Mouse (Mus musculus) frontal cortex, adult 2 months (tissue): Measurements from ENCODE around the gene Zfp36l2. TPM values are rescaled to one million over a fixed set of nuclear protein-coding genes. Genes with fewer than 3 reads are reported as not detected.

Experiments used
- DNase-seq, 2 experiments: peaks; one replicate each; pipeline ENCODE4 v3.0.0; 2022; ENCODE audit warnings: low spot score in 1 of 2; ENCODE audit errors: extremely low spot score in 1 of 2
- polyA plus RNA-seq: library from polyadenylated mRNA; depleted of rRNA; stranded (reverse); fragments of >200 nt; gene quantifications from 2 replicates; pipeline ENCODE4 v1.2.3, GENCODE M21; 2012

Zfp36l2 gene
- polyA plus RNA-seq, 1 experiment: 24.3 TPM

GRCm38 (mm10) chr17:84179026-84179972, 8.4 kb downstream of the Zfp36l2 start:
- no peak for DNase-seq

GRCm38 (mm10) chr17:84177481-84177880, 10.3 kb downstream of the Zfp36l2 start:
- DNase-seq: no peak

GRCm38 (mm10) chr17:84176446-84176845, 11.3 kb downstream of the Zfp36l2 start:
- DNase-seq: no peak

DNA sequence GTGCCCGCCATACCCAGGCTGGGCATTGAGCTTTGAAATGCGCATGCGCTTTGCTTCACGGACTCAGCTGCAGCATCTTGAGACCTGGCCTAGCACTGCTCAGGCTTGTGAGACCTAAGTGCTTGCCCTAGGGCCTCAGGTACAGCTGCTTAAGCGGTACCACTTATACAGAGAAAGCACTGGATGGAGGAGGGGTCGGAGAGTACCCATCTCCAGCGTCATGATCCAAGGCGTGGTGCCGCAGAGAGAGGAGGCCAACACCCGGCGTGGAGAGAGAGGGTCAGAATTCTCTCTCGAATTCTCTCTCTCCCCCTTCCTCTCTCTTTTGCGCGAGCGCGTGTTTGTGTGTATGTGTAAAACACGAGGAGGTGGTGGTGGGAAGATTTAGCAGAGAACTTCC, 12.6 kb downstream of the Zfp36l2 start:
- no peak for DNase-seq

- DNase-seq: no peak
Measured at GRCm38 (mm10) chr17:84167377-84167776, 20.4 kb downstream of the Zfp36l2 start.

GRCm38 (mm10) chr17:84166135-84166860, 21.4 kb downstream of the Zfp36l2 start:
- DNase-seq: no peak

DNA sequence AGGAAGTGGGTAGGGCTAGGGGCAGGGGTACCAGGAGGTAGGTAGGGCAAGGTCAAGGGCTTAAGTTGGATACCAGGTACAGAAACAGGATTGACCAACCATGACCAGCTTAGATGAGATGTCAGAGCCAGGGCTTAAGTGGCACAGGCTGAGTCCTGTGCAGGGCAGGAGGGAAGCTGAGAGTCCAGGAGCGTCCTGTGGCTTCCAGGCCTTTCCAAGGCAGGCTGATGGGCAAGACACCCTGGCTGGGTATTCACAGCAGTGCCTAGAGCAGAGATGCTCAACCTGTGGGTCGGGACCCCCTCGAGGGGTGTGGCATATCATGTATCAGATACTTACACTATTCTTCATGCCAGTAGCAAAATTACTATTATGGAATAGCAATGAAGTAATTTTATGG, 22.0 kb downstream of the Zfp36l2 start:
- DNase-seq: no peak

GRCm38 (mm10) chr17:84164146-84164545, 23.6 kb downstream of the Zfp36l2 start:
- DNase-seq: no peak

DNA sequence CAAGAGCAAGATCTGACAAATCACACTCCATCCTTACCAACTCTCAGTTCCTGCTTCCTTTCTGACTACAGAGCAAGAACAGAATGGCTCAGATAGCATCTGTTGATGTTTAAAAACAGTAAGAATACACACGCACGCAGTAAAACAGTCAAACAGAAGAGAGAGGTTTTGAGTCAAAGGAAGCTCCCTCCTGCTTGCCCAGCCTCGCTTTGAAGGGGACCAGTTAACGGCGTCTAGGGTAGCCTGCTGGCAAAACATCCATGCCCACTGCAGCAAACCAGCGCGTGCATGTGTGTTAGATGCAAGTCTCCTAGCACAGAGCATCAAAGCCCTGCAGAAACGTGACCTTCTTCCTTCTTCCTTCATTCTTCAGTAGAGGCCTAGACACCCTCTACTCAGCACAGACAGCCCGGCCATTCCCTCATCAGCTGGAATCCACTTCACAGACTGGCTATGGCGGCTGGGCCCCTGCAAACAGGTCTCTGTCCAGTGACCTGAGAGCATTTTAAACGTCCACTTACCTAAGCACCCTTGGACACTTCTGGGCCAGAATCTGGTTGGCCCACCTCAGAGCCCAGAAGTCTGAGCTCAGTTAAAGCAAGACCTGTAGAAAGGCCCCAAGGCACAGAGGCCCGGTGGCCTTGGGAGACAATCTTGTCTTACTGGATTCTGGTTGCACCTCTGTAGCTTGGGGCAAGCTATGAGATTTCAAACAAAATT, 24.5 kb downstream of the Zfp36l2 start:
- no peak for DNase-seq

DNA sequence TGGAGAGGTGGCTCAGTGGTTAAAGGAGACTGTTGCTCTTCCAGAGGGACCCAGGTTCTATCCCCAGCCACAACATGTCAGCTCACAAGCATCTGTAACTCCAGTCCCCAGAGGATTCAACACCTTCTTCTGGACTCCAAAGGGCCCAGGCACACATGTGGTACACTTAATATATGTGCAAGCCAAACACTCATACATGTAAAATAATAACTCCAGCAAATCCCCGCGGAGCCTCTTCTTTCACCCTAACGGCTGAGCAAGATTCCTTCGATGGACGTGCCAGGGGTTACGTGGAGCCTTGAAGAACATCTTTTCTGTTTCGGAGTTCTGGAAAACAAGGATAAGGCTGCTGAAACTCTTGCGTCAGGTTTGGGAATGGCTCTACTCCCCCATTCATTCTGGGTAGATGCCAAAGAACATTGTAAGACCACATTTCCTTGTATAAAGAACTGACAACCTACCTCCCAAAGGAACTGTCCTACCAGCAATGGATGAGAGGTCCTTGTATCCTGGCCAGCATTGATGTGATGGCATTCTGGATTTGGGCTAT, 25.5 kb downstream of the Zfp36l2 start:
- DNase-seq: no peak

- DNase-seq: no peak
Measured at GRCm38 (mm10) chr17:84161231-84161854, 26.4 kb downstream of the Zfp36l2 start.

DNA sequence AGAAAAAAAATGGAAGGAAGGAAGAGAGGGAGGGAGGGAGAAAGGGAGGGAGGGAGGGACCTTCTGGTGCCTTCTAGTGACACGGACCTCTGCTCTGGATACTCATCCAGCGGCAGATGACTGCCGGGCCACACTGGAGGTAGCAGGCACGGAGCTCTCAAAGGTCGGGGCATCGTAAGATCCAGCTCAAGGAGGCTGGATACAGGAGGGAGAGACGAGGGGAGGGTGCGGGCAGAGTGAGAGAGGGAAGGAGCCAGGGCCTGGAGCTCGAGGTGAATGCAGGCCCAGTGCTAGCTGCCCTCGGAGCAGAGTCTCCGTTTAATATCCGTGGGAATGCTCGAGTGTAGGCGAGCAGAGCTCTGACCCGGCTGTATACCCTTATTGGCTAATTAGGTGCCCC, 28.9 kb downstream of the Zfp36l2 start:
- DNase-seq: no peak

GRCm38 (mm10) chr17:84158461-84158795, 29.3 kb downstream of the Zfp36l2 start:
- no peak for DNase-seq

- DNase-seq: no peak
Measured at GRCm38 (mm10) chr17:84157743-84158460, 29.8 kb downstream of the Zfp36l2 start.

DNA sequence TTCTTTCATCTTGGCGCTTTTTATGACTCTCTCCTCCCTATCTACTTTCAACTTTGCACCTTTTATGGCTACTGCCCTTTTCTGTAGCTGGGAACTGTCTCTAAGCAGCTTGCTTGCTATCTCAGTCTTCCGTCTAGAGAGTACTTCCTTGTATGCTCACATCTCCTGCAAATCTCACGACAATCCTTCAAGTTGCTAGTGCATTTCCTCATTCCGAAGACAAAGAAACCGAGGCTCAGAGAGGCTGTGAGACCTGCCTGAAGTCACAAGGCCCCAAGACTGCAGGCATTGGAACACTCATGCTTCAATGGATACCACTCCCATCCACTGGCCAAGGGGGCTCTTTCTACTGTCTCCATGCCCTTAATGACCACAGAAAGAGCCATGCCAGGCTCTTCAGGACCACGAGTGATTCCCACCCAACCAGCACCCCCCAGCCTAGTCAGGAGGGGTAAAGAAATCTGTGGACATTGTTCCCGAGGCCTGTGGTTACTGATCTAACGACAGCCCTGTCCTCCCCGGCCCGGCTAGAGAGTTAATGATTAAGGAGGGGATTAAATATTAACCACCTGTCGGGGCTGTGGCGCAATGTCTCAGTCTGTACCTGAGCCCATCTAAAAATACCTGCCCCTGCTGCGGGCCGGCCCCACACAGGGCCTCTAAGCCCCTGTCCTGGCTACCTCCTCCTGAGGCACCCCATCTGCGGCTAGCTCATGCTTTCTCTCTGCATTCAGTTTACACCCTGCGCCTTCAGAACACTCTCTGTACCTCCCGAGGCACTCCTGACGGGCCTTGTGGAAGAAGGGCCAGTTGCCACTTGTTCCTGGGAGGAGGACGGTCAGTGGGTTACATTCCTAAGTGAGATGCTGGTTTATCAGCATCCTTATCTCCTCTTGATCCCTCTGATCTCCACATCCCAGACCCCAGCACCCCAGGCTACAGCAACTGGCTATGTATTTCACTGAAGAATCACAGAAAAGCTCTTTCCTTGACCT, 30.7 kb downstream of the Zfp36l2 start:
- no peak for DNase-seq

GRCm38 (mm10) chr17:84156227-84156573, 31.5 kb downstream of the Zfp36l2 start:
- DNase-seq: no peak

DNA sequence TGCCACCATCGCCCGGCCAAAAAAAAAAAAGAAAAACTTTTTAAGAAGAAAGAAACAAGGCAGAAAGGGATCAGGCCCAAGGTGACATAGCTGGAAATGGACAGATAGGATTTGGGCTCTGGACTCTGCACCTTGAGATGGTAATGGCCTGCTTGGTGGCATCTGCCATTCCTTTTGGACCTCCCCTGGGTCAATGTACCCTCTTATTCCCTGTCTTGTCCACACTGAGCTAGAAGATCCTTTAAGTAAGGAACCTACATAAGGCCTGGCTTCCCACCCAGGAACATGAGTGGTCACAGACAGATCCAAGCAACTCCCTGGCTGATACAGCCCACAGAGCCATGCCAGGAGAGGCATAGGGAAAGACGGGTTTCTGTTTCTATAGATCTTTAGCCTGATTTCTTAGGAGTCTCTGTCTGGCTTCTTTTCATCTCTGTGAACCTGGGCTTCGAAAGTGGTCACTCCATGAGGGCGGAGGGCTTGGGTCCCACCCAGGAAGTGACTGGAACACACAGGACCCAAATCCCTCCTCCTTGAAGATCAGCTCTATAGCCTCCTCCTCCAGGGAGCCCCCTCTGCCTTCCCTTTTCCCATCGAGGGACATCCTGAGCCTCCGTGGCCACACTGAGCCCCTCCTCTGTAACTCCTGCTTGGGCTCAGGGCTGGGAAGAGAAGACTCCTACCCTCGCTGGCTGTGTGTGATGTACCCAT, 32.1 kb downstream of the Zfp36l2 start:
- DNase-seq: no peak

- no peak for DNase-seq
Measured at GRCm38 (mm10) chr17:84155029-84155338, 32.8 kb downstream of the Zfp36l2 start.
